Mouse (Mus musculus): ENCODE measurements around the gene Zswim4. TPM values are rescaled to one million over a fixed set of nuclear protein-coding genes. Genes with fewer than 3 reads are reported as not detected.

The Zswim4 gene
- total RNA-seq, 1 experiment = 22.1 TPM

GRCm38 (mm10) chr8:84241821-84242220 is 5.0 kb upstream of the Zswim4 start:
- H3K4me1 ChIP-seq (ENCODE audit: control insufficient read depth in 2 of 2, insufficient read depth in 2 of 2, low read length in 2 of 2, poor library complexity in 1 of 2) = peaks cover 6 to 7% of the 10 kb centered on the region in 2 experiments
- no peaks in the 10 kb centered on the region for H3K9me3 ChIP-seq (ENCODE audit: control insufficient read depth, insufficient read depth, low read depth, low read length)
- H3K27ac ChIP-seq (ENCODE audit: insufficient read depth, low read depth, low read length, poor library complexity, severe bottlenecking) = no peak overlapping the region
- TF ChIP-seq ZNF384 (IDR thresholded peaks at IDR 0.05; ENCODE audit: low read depth, low read length) = no peak
- TF ChIP-seq MAFK (IDR thresholded peaks at IDR 0.05; ENCODE audit: insufficient read depth, low read depth, low read length) = no peak
- no peak for TF ChIP-seq ZC3H11A (IDR thresholded peaks at IDR 0.05; ENCODE audit: borderline replicate concordance, low read depth, low read length)
- TF ChIP-seq HCFC1 (IDR thresholded peaks at IDR 0.05; ENCODE audit: borderline replicate concordance, insufficient read depth, low read length) = no peak
- no peak for TF ChIP-seq CHD2 (IDR thresholded peaks at IDR 0.05; ENCODE audit: low read depth, low read length)
- no peak overlapping the region for H3K9ac ChIP-seq (ENCODE audit: insufficient read depth, low read depth, low read length, poor library complexity, severe bottlenecking)
- DNase-seq (ENCODE audit: low read depth, low spot score) = no peak
- H3K36me3 ChIP-seq (ENCODE audit: control insufficient read depth, insufficient read depth, low read length, poor library complexity, severe bottlenecking) = peaks cover 19% of the 10 kb centered on the region
- H3K4me3 ChIP-seq (ENCODE audit: insufficient read depth in 1 of 2, low read depth in 1 of 2, low read length in 2 of 2, poor library complexity in 1 of 2, severe bottlenecking in 1 of 2) = no peak overlapping the region
- in situ Hi-C loops (cut with MboI; ENCODE audit: low sequenced_read_pairs in 2 of 2, unreplicated experiment in 2 of 2) = no loop called here

DNA sequence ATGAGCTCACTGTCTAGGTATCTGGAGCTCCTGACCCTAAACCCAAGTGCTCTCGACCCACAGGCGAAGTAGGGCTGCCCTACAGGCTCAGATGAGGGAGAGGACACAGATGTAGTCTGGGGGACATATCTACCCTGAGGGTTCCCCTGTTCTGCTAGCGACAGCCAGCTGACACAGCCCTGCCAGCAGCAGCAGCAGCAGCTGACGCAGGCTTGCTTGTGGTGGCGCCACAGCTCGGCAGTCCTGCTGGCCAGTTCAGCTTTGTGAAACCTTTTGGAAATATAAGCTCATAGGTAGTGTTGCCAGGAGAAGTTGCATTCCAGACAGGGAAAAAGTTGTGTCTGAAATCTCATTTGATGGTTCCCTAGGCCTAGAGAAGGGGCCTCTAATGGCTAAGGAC is 4.3 kb upstream of the Zswim4 start:
- Histone ChIP-seq H3K4me3 (ENCODE audit: insufficient read depth in 1 of 2, low read depth in 1 of 2, low read length in 2 of 2, poor library complexity in 1 of 2, severe bottlenecking in 1 of 2) (no peak overlapping the region), H3K27ac (ENCODE audit: insufficient read depth, low read depth, low read length, poor library complexity, severe bottlenecking) (no peak overlapping the region), H3K9me3 (ENCODE audit: control insufficient read depth, insufficient read depth, low read depth, low read length) (no peaks in the 10 kb centered on the region), H3K4me1 (ENCODE audit: control insufficient read depth in 2 of 2, insufficient read depth in 2 of 2, low read length in 2 of 2, poor library complexity in 1 of 2) (peaks cover 6 to 8% of the 10 kb centered on the region in 2 experiments), H3K9ac (ENCODE audit: insufficient read depth, low read depth, low read length, poor library complexity, severe bottlenecking) (no peak overlapping the region), H3K36me3 (ENCODE audit: control insufficient read depth, insufficient read depth, low read length, poor library complexity, severe bottlenecking) (peaks cover 12% of the 10 kb centered on the region)
- DNase-seq (ENCODE audit: low read depth, low spot score) = no peak
- in situ Hi-C loops (cut with MboI; ENCODE audit: low sequenced_read_pairs in 2 of 2, unreplicated experiment in 2 of 2) = no loop called here
- TF ChIP-seq HCFC1 (IDR thresholded peaks at IDR 0.05; ENCODE audit: borderline replicate concordance, insufficient read depth, low read length) (no peak), ZNF384 (IDR thresholded peaks at IDR 0.05; ENCODE audit: low read depth, low read length) (no peak), MAFK (IDR thresholded peaks at IDR 0.05; ENCODE audit: insufficient read depth, low read depth, low read length) (no peak), ZC3H11A (IDR thresholded peaks at IDR 0.05; ENCODE audit: borderline replicate concordance, low read depth, low read length) (no peak), CHD2 (IDR thresholded peaks at IDR 0.05; ENCODE audit: low read depth, low read length) (no peak)

DNA sequence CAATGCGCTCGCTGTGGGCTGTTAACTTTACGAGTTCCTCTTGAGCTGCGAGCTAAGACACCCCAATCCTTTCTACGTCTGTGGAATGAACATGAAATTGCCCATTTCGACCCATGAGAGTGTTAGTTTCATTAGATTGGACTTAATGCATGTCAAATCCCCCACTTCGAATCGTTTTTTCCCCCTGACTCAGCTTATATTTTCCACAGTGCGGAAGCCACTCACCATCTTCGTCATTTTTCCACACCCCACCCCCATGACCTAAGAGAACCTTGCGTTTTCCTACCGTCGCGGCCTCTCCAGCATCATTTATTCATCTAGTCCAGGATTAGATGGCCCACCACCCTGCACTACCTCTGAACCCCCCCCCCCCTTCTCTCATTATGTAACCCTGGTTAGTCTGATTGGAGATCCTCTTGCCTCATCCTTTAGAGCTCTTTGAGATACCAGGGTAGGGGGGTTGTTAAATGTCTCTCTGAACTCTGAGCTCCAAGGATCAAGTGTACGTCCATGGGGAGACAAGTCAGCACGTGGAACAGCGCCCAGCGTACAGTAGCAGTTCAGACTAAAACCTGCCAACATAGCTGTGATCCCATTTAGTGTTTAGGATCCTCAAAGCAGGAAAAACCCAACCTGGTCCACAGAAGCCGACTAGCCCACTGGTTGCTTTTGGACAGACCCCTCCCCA is 831 bp upstream of the Zswim4 start:
- no peak for DNase-seq (ENCODE audit: low read depth, low spot score)
- Histone ChIP-seq H3K4me1 (ENCODE audit: control insufficient read depth in 2 of 2, insufficient read depth in 2 of 2, low read length in 2 of 2, poor library complexity in 1 of 2) (peaks cover 6 to 10% of the 10 kb centered on the region in 2 experiments), H3K9ac (ENCODE audit: insufficient read depth, low read depth, low read length, poor library complexity, severe bottlenecking) (peak overlapping the region; percentile 65; the same call in 1 of the 2 replicates), H3K27ac (ENCODE audit: insufficient read depth, low read depth, low read length, poor library complexity, severe bottlenecking) (peak overlapping the region; percentile 66), H3K9me3 (ENCODE audit: control insufficient read depth, insufficient read depth, low read depth, low read length) (no peaks in the 10 kb centered on the region), H3K36me3 (ENCODE audit: control insufficient read depth, insufficient read depth, low read length, poor library complexity, severe bottlenecking) (0 out of 2 replicates have a peak, but pooled peaks cover 2% of the 10 kb centered on the region), H3K4me3 (ENCODE audit: insufficient read depth in 1 of 2, low read depth in 1 of 2, low read length in 2 of 2, poor library complexity in 1 of 2, severe bottlenecking in 1 of 2) (peak overlapping the region; percentile 57 to 72)
- TF ChIP-seq ZNF384 (IDR thresholded peaks at IDR 0.05; ENCODE audit: low read depth, low read length) (no peak), ZC3H11A (IDR thresholded peaks at IDR 0.05; ENCODE audit: borderline replicate concordance, low read depth, low read length) (no peak), CHD2 (IDR thresholded peaks at IDR 0.05; ENCODE audit: low read depth, low read length) (no peak), MAFK (IDR thresholded peaks at IDR 0.05; ENCODE audit: insufficient read depth, low read depth, low read length) (no peak), HCFC1 (IDR thresholded peaks at IDR 0.05; ENCODE audit: borderline replicate concordance, insufficient read depth, low read length) (no peak)
- in situ Hi-C loops (cut with MboI; ENCODE audit: low sequenced_read_pairs in 2 of 2, unreplicated experiment in 2 of 2) = no loop called here

GRCm38 (mm10) chr8:84236410-84236997 is 351 bp downstream of the Zswim4 start:
- Histone ChIP-seq H3K4me3 (ENCODE audit: insufficient read depth in 1 of 2, low read depth in 1 of 2, low read length in 2 of 2, poor library complexity in 1 of 2, severe bottlenecking in 1 of 2) (peak overlapping the region; percentile 87 to 88), H3K9ac (ENCODE audit: insufficient read depth, low read depth, low read length, poor library complexity, severe bottlenecking) (peak overlapping the region; percentile 90), H3K36me3 (ENCODE audit: control insufficient read depth, insufficient read depth, low read length, poor library complexity, severe bottlenecking) (peaks cover 2% of the 10 kb centered on the region; the same call in 1 of the 2 replicates), H3K9me3 (ENCODE audit: control insufficient read depth, insufficient read depth, low read depth, low read length) (no peaks in the 10 kb centered on the region), H3K27ac (ENCODE audit: insufficient read depth, low read depth, low read length, poor library complexity, severe bottlenecking) (no peak overlapping the region), H3K4me1 (ENCODE audit: control insufficient read depth in 2 of 2, insufficient read depth in 2 of 2, low read length in 2 of 2, poor library complexity in 1 of 2) (peaks cover 6 to 10% of the 10 kb centered on the region in 2 experiments)
- TF ChIP-seq HCFC1 (IDR thresholded peaks at IDR 0.05; ENCODE audit: borderline replicate concordance, insufficient read depth, low read length) (no peak), ZC3H11A (IDR thresholded peaks at IDR 0.05; ENCODE audit: borderline replicate concordance, low read depth, low read length) (no peak), MAFK (IDR thresholded peaks at IDR 0.05; ENCODE audit: insufficient read depth, low read depth, low read length) (no peak), ZNF384 (IDR thresholded peaks at IDR 0.05; ENCODE audit: low read depth, low read length) (no peak), CHD2 (IDR thresholded peaks at IDR 0.05; ENCODE audit: low read depth, low read length) (no peak)
- in situ Hi-C loops (cut with MboI; ENCODE audit: low sequenced_read_pairs in 2 of 2, unreplicated experiment in 2 of 2) = no loop called here
- no peak for DNase-seq (ENCODE audit: low read depth, low spot score)

All from ES-E14 (cell line).